Mouse (Mus musculus) ES-E14 (cell line): ENCODE measurements around the gene Strn.

Experiments used
- CHD2 ChIP-seq: IDR thresholded peaks from 2 replicates; pipeline ENCODE4 v1.6.1; 2014; ENCODE audit warnings: mild to moderate bottlenecking, low read depth, low read length, inconsistent platforms
- HCFC1 ChIP-seq: IDR thresholded peaks from 2 replicates; pipeline ENCODE4 v1.6.1; 2012; ENCODE audit warnings: low read length, inconsistent platforms, borderline replicate concordance; ENCODE audit not compliant: insufficient read depth
- MAFK ChIP-seq: IDR thresholded peaks from 2 replicates; pipeline ENCODE4 v1.6.1; 2014; ENCODE audit warnings: mild to moderate bottlenecking, low read depth, low read length, inconsistent platforms; ENCODE audit not compliant: insufficient read depth
- ZC3H11A ChIP-seq: IDR thresholded peaks from 2 replicates; pipeline ENCODE4 v1.6.1; 2012; ENCODE audit warnings: low read depth, mild to moderate bottlenecking, inconsistent platforms, low read length, borderline replicate concordance
- ZNF384 ChIP-seq: IDR thresholded peaks from 2 replicates; pipeline ENCODE4 v1.6.1; 2012; ENCODE audit warnings: low read depth, low read length, inconsistent platforms

DNA sequence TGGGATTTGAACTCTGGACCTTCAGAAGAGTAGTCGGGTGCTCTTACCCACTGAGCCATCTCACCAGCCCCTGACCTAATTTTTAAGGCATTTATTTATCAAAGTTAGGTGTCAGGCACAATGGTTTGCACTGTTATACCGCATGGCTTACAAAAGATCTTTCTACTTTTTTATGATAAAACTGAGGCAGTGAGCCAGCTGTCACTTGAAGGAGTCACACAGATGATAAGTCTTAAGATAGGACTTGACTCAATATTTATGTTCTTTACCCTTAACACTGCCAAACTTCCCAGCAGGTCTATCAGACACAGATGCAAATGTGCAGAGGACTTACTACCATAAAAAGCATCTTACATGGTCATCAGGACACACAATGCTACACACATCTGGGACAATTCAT is 35.3 kb upstream of the Strn start:
- no peak for TF ChIP-seq MAFK
- no peak for TF ChIP-seq ZC3H11A
- no peak for TF ChIP-seq CHD2
- TF ChIP-seq ZNF384, result no peak
- no peak for TF ChIP-seq HCFC1
